Mouse (Mus musculus) heart, embryonic 12.5 days (tissue): Measurements from ENCODE around the gene Postn. TPM values are rescaled to one million over a fixed set of nuclear protein-coding genes. Genes with fewer than 3 reads are reported as not detected.

Experiments used
- polyA plus RNA-seq: library from polyadenylated mRNA; unstranded; fragments of >200 nt; fragmentation: Nextera tagmentation; extraction: Ambion mirVana; gene quantifications from 2 replicates; pipeline ENCODE4 v1.2.1, GENCODE M21; 2016

The Postn gene
- polyA plus RNA-seq, 1 experiment from 2014 or later = 234 TPM

Other genes with a start within 250 kb of the Postn start
- 0.18 and 0.26 TPM in 2 replicates for gene Trpc4, start 205.1 kb upstream of the Postn start, polyA plus RNA-seq